Mouse (Mus musculus): ENCODE measurements around the gene Anln. TPM values are rescaled to one million over a fixed set of nuclear protein-coding genes. Genes with fewer than 3 reads are reported as not detected.

Gene Anln
- polyA plus RNA-seq, 1 experiment from 2014 or later, result 46.6 TPM

- Histone ChIP-seq H3K4me3 (no peak overlapping the region), H3K9ac (no peak overlapping the region), H3K4me1 (replicated peaks) (no peaks in the 10 kb centered on the region), H3K27ac (no peak overlapping the region), H3K27me3 (no peaks in the 10 kb centered on the region), H3K4me2 (no peak overlapping the region), H3K9me3 (replicated peaks) (no peaks in the 10 kb centered on the region), H3K36me3 (peaks cover 81% of the 10 kb centered on the region)
- no peak for ATAC-seq (replicated peaks; ENCODE audit: insufficient number of reproducible peaks, insufficient read depth, low FRiP score, low read depth)
- 83% methylated on average over 6 of the region's 6 CpGs for WGBS
Measured at GRCm38 (mm10) chr9:22360916-22361315, 28.1 kb downstream of the Anln start.

- Histone ChIP-seq H3K27me3 (no peaks in the 10 kb centered on the region), H3K36me3 (peaks cover 66% of the 10 kb centered on the region), H3K9me3 (replicated peaks) (no peaks in the 10 kb centered on the region), H3K4me1 (replicated peaks) (no peaks in the 10 kb centered on the region), H3K9ac (no peak overlapping the region), H3K4me2 (no peak overlapping the region), H3K4me3 (no peak overlapping the region), H3K27ac (no peak overlapping the region)
- 96% methylated on average over 3 of the region's 3 CpGs for WGBS
- ATAC-seq (replicated peaks; ENCODE audit: insufficient number of reproducible peaks, insufficient read depth, low FRiP score, low read depth), result no peak
Measured at GRCm38 (mm10) chr9:22355919-22356318, 33.1 kb downstream of the Anln start.

- ATAC-seq (replicated peaks; ENCODE audit: insufficient number of reproducible peaks, insufficient read depth, low FRiP score, low read depth), result no peak
- H3K4me3 ChIP-seq, result no peak overlapping the region
- 89% methylated on average over 5 of the region's 5 CpGs for WGBS
- no peaks in the 10 kb centered on the region for H3K27me3 ChIP-seq
- no peaks in the 10 kb centered on the region for H3K4me1 ChIP-seq (replicated peaks)
- H3K9me3 ChIP-seq (replicated peaks), result no peaks in the 10 kb centered on the region
- H3K36me3 ChIP-seq, result peaks cover 53% of the 10 kb centered on the region
- H3K4me2 ChIP-seq, result no peak overlapping the region
- H3K9ac ChIP-seq, result no peak overlapping the region
- no peak overlapping the region for H3K27ac ChIP-seq
Measured at GRCm38 (mm10) chr9:22353901-22354300, 35.1 kb downstream of the Anln start.

- WGBS, result 90% methylated on average over 5 of the region's 5 CpGs
- no peak overlapping the region for H3K4me3 ChIP-seq
- H3K36me3 ChIP-seq, result peaks cover 50% of the 10 kb centered on the region
Measured at GRCm38 (mm10) chr9:22353465-22353864, 35.5 kb downstream of the Anln start.

GRCm38 (mm10) chr9:22340331-22340730 lies 48.7 kb downstream of the Anln start:
- ATAC-seq (replicated peaks; ENCODE audit: insufficient number of reproducible peaks, insufficient read depth, low FRiP score, low read depth), result no peak
- WGBS, result 88% methylated on average over 1 of the region's 1 CpGs
- Histone ChIP-seq H3K36me3 (peaks cover 66% of the 10 kb centered on the region), H3K27ac (no peak overlapping the region), H3K4me3 (no peak overlapping the region), H3K4me2 (no peak overlapping the region), H3K27me3 (no peaks in the 10 kb centered on the region), H3K4me1 (replicated peaks) (no peaks in the 10 kb centered on the region), H3K9me3 (replicated peaks) (no peaks in the 10 kb centered on the region), H3K9ac (no peak overlapping the region)

More at GRCm38 (mm10) chr9:22353465-22353864, 35.5 kb downstream of the Anln start:
- Histone ChIP-seq H3K27me3 (no peaks in the 10 kb centered on the region), H3K27ac (no peak overlapping the region), H3K9ac (no peak overlapping the region), H3K4me2 (no peak overlapping the region), H3K9me3 (replicated peaks) (no peaks in the 10 kb centered on the region), H3K4me1 (replicated peaks) (no peaks in the 10 kb centered on the region)
- no peak for ATAC-seq (replicated peaks; ENCODE audit: insufficient number of reproducible peaks, insufficient read depth, low FRiP score, low read depth)

- no peaks in the 10 kb centered on the region for H3K9me3 ChIP-seq (replicated peaks)
- H3K36me3 ChIP-seq, result peaks cover 69% of the 10 kb centered on the region
- no peak overlapping the region for H3K4me3 ChIP-seq
- H3K27ac ChIP-seq, result no peak overlapping the region
- no peaks in the 10 kb centered on the region for H3K4me1 ChIP-seq (replicated peaks)
- no peaks in the 10 kb centered on the region for H3K27me3 ChIP-seq
- H3K9ac ChIP-seq, result no peak overlapping the region
- no peak overlapping the region for H3K4me2 ChIP-seq
- no peak for ATAC-seq (replicated peaks; ENCODE audit: insufficient number of reproducible peaks, insufficient read depth, low FRiP score, low read depth)
- WGBS, result 99% methylated on average over 2 of the region's 2 CpGs
Measured at GRCm38 (mm10) chr9:22337217-22337616, 51.8 kb downstream of the Anln start.

- no peaks in the 10 kb centered on the region for H3K9me3 ChIP-seq (replicated peaks)
- peak; percentile 86 for ATAC-seq (replicated peaks; ENCODE audit: insufficient number of reproducible peaks, insufficient read depth, low FRiP score, low read depth)
- H3K27ac ChIP-seq, result peak overlapping the region; percentile 81
- H3K4me2 ChIP-seq, result peak overlapping the region; percentile 83
- H3K36me3 ChIP-seq, result peaks cover 9% of the 10 kb centered on the region
- H3K9ac ChIP-seq, result peak overlapping the region; percentile 69
- peak overlapping the region; percentile 63 for H3K4me3 ChIP-seq
- WGBS, result under 1% methylated on average over 32 of the region's 32 CpGs
- H3K4me1 ChIP-seq (replicated peaks), result peaks cover 11% of the 10 kb centered on the region
- H3K27me3 ChIP-seq, result no peaks in the 10 kb centered on the region
Measured at GRCm38 (mm10) chr9:22327475-22328387, 61.3 kb downstream of the Anln start.

GRCm38 (mm10) chr9:22327099-22327474 lies 61.9 kb downstream of the Anln start:
- H3K4me3 ChIP-seq, result peak overlapping the region; percentile 63
- H3K9ac ChIP-seq, result peak overlapping the region; percentile 69
- peak overlapping the region; percentile 81 for H3K27ac ChIP-seq
- peaks cover 11% of the 10 kb centered on the region for H3K4me1 ChIP-seq (replicated peaks)
- WGBS, result 18% methylated on average over 9 of the region's 9 CpGs
- peak overlapping the region; percentile 83 for H3K4me2 ChIP-seq
- no peaks in the 10 kb centered on the region for H3K27me3 ChIP-seq
- no peaks in the 10 kb centered on the region for H3K9me3 ChIP-seq (replicated peaks)
- ATAC-seq (replicated peaks; ENCODE audit: insufficient number of reproducible peaks, insufficient read depth, low FRiP score, low read depth), result no peak
- peaks cover 4% of the 10 kb centered on the region; the same call in 1 of the 2 replicates for H3K36me3 ChIP-seq

- Histone ChIP-seq H3K27ac (no peak overlapping the region), H3K4me2 (no peak overlapping the region), H3K4me1 (replicated peaks) (peaks cover 11% of the 10 kb centered on the region), H3K9ac (no peak overlapping the region), H3K9me3 (replicated peaks) (no peaks in the 10 kb centered on the region), H3K27me3 (no peaks in the 10 kb centered on the region), H3K36me3 (no peaks in the 10 kb centered on the region), H3K4me3 (no peak overlapping the region)
- no peak for ATAC-seq (replicated peaks; ENCODE audit: insufficient number of reproducible peaks, insufficient read depth, low FRiP score, low read depth)
- WGBS, result 97% methylated on average over 1 of the region's 1 CpGs
Measured at GRCm38 (mm10) chr9:22324579-22324978, 64.4 kb downstream of the Anln start.

GRCm38 (mm10) chr9:22322381-22323211 lies 66.4 kb downstream of the Anln start:
- ATAC-seq (replicated peaks; ENCODE audit: insufficient number of reproducible peaks, insufficient read depth, low FRiP score, low read depth), result no peak
- Histone ChIP-seq H3K4me1 (replicated peaks) (peaks cover 10% of the 10 kb centered on the region), H3K9me3 (replicated peaks) (no peaks in the 10 kb centered on the region; the same call in 1 of the 2 replicates), H3K27ac (no peak overlapping the region), H3K4me2 (no peak overlapping the region), H3K9ac (no peak overlapping the region), H3K36me3 (no peaks in the 10 kb centered on the region), H3K27me3 (no peaks in the 10 kb centered on the region), H3K4me3 (no peak overlapping the region)
- 67% methylated on average over 8 of the region's 8 CpGs for WGBS

GRCm38 (mm10) chr9:22319109-22319508 lies 69.9 kb downstream of the Anln start:
- WGBS, result 92% methylated on average over 1 of the region's 1 CpGs
- no peak for ATAC-seq (replicated peaks; ENCODE audit: insufficient number of reproducible peaks, insufficient read depth, low FRiP score, low read depth)
- H3K36me3 ChIP-seq, result no peaks in the 10 kb centered on the region

More at GRCm38 (mm10) chr9:22319109-22319508, 69.9 kb downstream of the Anln start:
- H3K4me2 ChIP-seq, result no peak overlapping the region
- H3K4me1 ChIP-seq (replicated peaks), result no peaks in the 10 kb centered on the region
- H3K27me3 ChIP-seq, result no peaks in the 10 kb centered on the region
- H3K4me3 ChIP-seq, result no peak overlapping the region
- H3K9me3 ChIP-seq (replicated peaks), result no peaks in the 10 kb centered on the region; the same call in 1 of the 2 replicates
- no peak overlapping the region for H3K9ac ChIP-seq
- no peak overlapping the region for H3K27ac ChIP-seq
